Mouse (Mus musculus) erythroblast, embryonic 14.5 days (primary cell): ENCODE measurements around the gene Pla2g2d. TPM values are rescaled to one million over a fixed set of nuclear protein-coding genes. Genes with fewer than 3 reads are reported as not detected.

Experiments
- H3K27me3 ChIP-seq: 2 replicates; pipeline ENCODE4 v1.6.1; 2012; ENCODE audit warnings: inconsistent platforms; ENCODE audit not compliant: control insufficient read depth
- H3K36me3 ChIP-seq: 2 replicates; pipeline ENCODE4 v1.6.1; 2012; ENCODE audit warnings: mild to moderate bottlenecking, inconsistent platforms; ENCODE audit not compliant: control insufficient read depth
- H3K4me1 ChIP-seq: 2 replicates; pipeline ENCODE4 v1.6.1; 2012; ENCODE audit warnings: inconsistent platforms; ENCODE audit not compliant: control insufficient read depth
- H3K4me3 ChIP-seq: replicated peaks from 2 replicates; pipeline ENCODE3; 2012; ENCODE audit warnings: moderate library complexity, mild to moderate bottlenecking, inconsistent platforms
- H3K9me3 ChIP-seq: 2 replicates; pipeline ENCODE4 v1.6.1; 2012; ENCODE audit warnings: low read length, inconsistent platforms, mixed read lengths; ENCODE audit not compliant: control insufficient read depth
- GATA1 ChIP-seq: IDR thresholded peaks from 2 replicates; pipeline ENCODE4 v1.6.1; 2012; ENCODE audit warnings: low read length, inconsistent platforms, mixed read lengths
- TAL1 ChIP-seq: IDR thresholded peaks from 3 replicates; pipeline ENCODE4 v1.6.1; 2012; ENCODE audit warnings: low read length, inconsistent platforms, mixed read lengths
- polyA plus RNA-seq: library from polyadenylated mRNA; stranded (reverse); fragments of >175 nt; gene quantifications from 2 replicates; pipeline ENCODE4 v1.2.3, GENCODE M21; 2012

The Pla2g2d gene
- 0.02 TPM in 1 of 2 replicates, not detected in the other for polyA plus RNA-seq

- Histone ChIP-seq H3K4me3 (no peak within 1 kb of the TSS), H3K4me1 (no peaks in the 10 kb centered on the region), H3K27me3 (no peaks in the 10 kb centered on the region), H3K9me3 (no peaks in the 10 kb centered on the region), H3K36me3 (no peaks in the 10 kb centered on the region)
- TF ChIP-seq GATA1: no peak
- TF ChIP-seq TAL1: no peak
Measured at GRCm38 (mm10) chr4:138775435-138775834, at the start of gene Pla2g2d. Gene Pla2g2d, plus strand, starts transcription at chr4:138775735.

DNA sequence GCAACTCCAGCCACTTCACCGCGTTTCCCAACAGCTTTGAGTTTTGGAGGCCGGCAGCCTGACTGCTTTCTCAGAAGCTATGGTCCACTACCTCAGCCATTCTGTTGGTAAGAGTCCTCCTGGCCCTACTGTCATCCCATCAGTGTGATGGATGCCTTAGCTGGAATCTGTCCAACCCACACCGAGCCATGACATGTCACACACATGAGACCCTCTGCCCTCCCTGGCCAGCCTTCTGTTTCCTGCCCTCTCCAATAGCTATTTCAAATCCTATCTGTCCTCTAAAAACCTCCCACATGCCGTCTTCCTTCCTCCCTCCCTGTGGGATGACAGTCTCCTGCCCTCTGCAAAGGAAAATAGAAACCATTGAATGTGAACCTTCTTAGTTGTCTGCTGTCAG is 49.8 kb upstream of the Pla2g2d start:
- Histone ChIP-seq H3K4me3 (no peak overlapping the region), H3K36me3 (no peaks in the 10 kb centered on the region), H3K9me3 (no peaks in the 10 kb centered on the region), H3K4me1 (no peaks in the 10 kb centered on the region), H3K27me3 (peaks cover 14% of the 10 kb centered on the region)
- no peak for TF ChIP-seq GATA1
- TF ChIP-seq TAL1: no peak

DNA sequence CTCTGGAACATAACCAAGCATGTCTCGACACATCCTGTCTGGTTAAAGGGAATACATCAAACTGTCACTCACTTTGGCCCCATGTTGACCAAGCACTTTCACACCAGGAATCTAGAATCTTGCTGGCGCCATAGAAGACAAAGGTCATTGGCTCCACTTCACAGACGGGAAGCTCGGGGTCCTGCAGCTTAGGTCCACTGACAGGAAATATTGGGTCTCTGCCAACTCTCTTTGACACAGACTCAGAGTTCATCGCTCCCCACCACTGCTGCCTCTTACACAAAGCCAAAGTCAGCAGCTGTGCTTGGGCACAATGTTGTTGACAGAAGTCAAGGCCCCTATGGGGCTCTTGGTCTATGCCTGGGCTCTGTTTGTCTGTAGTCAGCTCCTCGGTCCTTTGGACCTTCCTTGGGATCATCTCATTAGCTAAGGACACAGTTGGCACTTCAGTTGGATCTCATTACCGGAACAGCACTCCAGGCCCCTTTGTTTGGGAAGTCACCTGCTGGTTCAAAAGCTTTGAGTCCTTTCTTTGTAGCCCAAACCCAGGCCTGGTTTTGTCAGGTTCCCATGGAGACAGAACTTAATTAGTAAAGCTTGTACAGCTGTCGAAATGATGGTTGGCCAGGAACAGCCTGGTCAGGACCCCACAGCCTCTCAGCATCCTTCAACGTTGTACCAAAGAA is 46.4 kb upstream of the Pla2g2d start:
- TF ChIP-seq TAL1: no peak
- no peak for TF ChIP-seq GATA1
- no peaks in the 10 kb centered on the region for H3K4me1 ChIP-seq
- no peak overlapping the region for H3K4me3 ChIP-seq
- peaks cover 9% of the 10 kb centered on the region for H3K27me3 ChIP-seq
- H3K9me3 ChIP-seq: no peaks in the 10 kb centered on the region
- H3K36me3 ChIP-seq: no peaks in the 10 kb centered on the region

GRCm38 (mm10) chr4:138734105-138734504 is 41.4 kb upstream of the Pla2g2d start:
- H3K4me1 ChIP-seq: no peaks in the 10 kb centered on the region
- H3K36me3 ChIP-seq: no peaks in the 10 kb centered on the region
- H3K9me3 ChIP-seq: no peaks in the 10 kb centered on the region
- H3K27me3 ChIP-seq: no peaks in the 10 kb centered on the region
- H3K4me3 ChIP-seq: no peak overlapping the region
- TF ChIP-seq GATA1 (no peak), TAL1 (no peak)

DNA sequence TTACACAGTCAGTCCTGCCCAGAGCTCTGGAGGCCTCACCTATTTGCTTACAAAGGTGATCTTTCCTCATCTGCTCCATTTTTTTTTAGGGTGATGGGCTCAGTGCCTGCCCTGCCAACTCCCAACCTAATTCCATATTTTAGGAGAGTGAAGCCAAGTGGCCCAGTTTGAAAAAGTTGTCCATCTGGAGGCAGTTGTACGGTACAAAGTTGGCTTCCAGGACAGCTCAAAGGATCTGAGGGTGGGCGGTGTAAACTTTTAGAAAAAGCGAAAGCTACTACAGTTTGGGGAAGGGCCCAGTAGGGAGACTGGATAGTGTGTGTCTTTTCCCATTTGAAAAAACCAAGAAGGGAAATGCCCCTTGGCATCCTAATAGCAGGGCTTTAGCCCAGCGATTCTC is 40.7 kb upstream of the Pla2g2d start:
- Histone ChIP-seq H3K9me3 (no peaks in the 10 kb centered on the region), H3K4me1 (no peaks in the 10 kb centered on the region), H3K36me3 (no peaks in the 10 kb centered on the region), H3K4me3 (no peak overlapping the region), H3K27me3 (no peaks in the 10 kb centered on the region)
- TF ChIP-seq GATA1 (no peak), TAL1 (no peak)

- TF ChIP-seq GATA1: no peak
- no peak for TF ChIP-seq TAL1
Measured at GRCm38 (mm10) chr4:138737031-138737430, 38.5 kb upstream of the Pla2g2d start, which contains the start of gene Ubxn10. Gene Ubxn10, minus strand, starts transcription at chr4:138737167.

GRCm38 (mm10) chr4:138739136-138739851 is 36.2 kb upstream of the Pla2g2d start:
- H3K9me3 ChIP-seq: no peaks in the 10 kb centered on the region
- H3K27me3 ChIP-seq: no peaks in the 10 kb centered on the region
- no peak overlapping the region for H3K4me3 ChIP-seq

More at GRCm38 (mm10) chr4:138737031-138737430, 38.5 kb upstream of the Pla2g2d start, which contains the start of gene Ubxn10:
- Histone ChIP-seq H3K4me3 (no peak within 1 kb of the TSS), H3K4me1 (no peaks in the 10 kb centered on the region), H3K36me3 (no peaks in the 10 kb centered on the region), H3K9me3 (no peaks in the 10 kb centered on the region), H3K27me3 (no peaks in the 10 kb centered on the region)

DNA sequence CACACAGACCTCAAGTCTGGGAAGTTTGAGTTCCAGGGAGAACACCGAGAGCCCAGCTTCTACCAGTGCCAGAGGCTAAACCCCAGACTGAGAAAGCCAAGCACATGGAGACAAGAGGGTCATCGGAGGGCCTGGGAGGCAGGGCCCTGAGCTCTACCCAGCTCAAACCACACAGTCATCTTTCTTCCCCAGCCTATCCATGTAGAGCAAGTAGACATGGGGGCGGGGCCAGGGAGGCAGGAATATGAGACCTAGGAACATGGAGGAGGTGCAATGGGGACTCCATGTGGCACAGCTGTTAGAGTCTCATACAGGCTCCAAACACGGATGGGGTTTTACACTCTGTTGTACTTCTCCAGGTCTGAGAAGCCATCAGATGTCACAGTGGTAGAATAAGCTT is 29.7 kb upstream of the Pla2g2d start:
- no peak overlapping the region for H3K4me3 ChIP-seq
- H3K4me1 ChIP-seq: no peaks in the 10 kb centered on the region
- no peaks in the 10 kb centered on the region for H3K9me3 ChIP-seq
- no peak for TF ChIP-seq GATA1
- no peak for TF ChIP-seq TAL1
- no peaks in the 10 kb centered on the region for H3K27me3 ChIP-seq
- no peaks in the 10 kb centered on the region for H3K36me3 ChIP-seq

More at GRCm38 (mm10) chr4:138739136-138739851, 36.2 kb upstream of the Pla2g2d start:
- Histone ChIP-seq H3K4me1 (no peaks in the 10 kb centered on the region), H3K36me3 (no peaks in the 10 kb centered on the region)
- TF ChIP-seq GATA1 (no peak), TAL1 (no peak)

GRCm38 (mm10) chr4:138746866-138747265 is 28.7 kb upstream of the Pla2g2d start:
- Histone ChIP-seq H3K27me3 (no peaks in the 10 kb centered on the region), H3K4me1 (no peaks in the 10 kb centered on the region), H3K9me3 (no peaks in the 10 kb centered on the region), H3K36me3 (no peaks in the 10 kb centered on the region), H3K4me3 (no peak overlapping the region)
- TF ChIP-seq TAL1 (no peak), GATA1 (no peak)
